Mouse (Mus musculus): ENCODE results near the gene Rabgap1.
A peak's percentile ranks its signal among the peaks of the same experiment; 100 is the strongest.

GRCm38 (mm10) chr2:37460707-37461106 lies 17.6 kb downstream of the Rabgap1 start:
- TF ChIP-seq CTCF (IDR thresholded peaks at IDR 0.05; ENCODE audit: low read depth) (peak; percentile 48), EP300 (IDR thresholded peaks at IDR 0.05; ENCODE audit: low read depth) (no peak)

All from liver, postnatal 0 days (tissue).